Mouse (Mus musculus): ENCODE results near the gene Nedd9.

The Nedd9 gene

DNA sequence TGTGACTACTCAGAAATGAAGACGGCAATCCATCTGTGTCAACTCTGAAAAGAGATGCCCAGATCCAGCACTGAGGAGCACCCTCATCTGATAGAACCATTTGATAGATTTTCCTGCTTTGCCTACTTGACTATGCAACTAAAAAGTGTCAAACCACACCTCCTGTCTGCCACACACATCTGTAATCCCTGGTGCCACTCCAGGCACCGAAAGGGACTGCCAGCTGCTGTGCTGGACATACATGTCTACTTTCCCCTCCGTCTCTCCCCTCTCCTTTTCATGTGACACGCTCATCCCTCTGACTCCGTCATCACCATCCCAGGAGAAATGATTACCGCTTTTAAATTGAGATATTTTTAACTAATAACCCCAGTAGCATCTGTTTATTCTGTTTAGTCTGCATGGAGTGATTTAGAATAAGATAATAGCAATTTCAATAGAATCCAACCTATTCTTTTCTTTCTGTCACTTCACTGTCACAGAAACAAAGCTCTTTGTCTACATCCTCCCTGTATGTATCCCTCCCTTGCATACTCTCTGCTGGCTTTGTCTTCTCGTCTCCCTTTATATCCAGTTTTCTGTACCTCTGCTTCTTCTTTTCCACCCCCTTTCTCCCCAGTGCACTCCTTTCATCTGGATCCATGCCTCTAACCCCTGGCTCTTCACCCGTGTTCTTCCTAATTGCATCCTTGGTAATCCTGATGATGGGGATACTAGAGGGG is 5.0 kb upstream of the Nedd9 start:
- no peak for DNase-seq (ENCODE audit: low spot score in 2 of 2)

DNA sequence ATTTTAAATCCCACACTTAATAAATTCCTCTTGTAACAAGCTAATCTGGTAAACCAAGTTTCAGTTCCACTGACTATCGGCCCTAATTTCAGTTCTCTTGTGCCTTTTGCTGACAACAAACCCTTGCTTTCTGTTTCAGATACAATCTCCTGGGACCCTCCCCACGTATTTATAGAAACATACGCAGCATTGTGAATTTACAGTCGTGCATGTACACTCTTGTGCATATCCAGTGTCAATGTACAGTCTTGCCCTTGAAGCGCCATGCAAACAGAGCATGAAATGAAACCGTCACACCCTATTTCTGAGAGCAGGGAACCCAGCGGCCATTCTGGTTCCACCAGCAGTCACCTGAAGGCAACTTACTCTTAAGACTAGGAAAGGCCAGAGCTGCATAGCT is 4.4 kb upstream of the Nedd9 start:
- DNase-seq (ENCODE audit: low spot score in 2 of 2) = no peak

DNA sequence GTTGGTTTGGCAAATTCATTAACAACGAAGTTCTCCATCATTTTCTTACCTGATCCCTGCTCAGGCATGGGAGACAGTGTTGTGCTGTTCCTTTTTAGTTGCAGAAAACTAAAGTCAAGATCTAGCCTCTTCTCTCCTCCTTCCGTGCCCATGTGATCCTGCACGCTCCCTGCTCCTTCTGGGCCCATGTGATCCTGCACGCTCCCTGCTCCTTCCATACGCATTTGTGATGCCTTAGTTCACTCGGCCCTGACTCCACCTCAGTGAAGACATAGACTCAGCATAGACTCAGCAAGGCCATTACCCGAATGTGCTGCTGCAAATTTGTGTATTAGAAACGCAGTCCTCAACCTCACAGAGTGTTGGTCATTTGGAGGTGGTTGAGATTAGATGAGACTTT is 3.1 kb upstream of the Nedd9 start:
- DNase-seq (ENCODE audit: low spot score in 2 of 2) = no peak

DNA sequence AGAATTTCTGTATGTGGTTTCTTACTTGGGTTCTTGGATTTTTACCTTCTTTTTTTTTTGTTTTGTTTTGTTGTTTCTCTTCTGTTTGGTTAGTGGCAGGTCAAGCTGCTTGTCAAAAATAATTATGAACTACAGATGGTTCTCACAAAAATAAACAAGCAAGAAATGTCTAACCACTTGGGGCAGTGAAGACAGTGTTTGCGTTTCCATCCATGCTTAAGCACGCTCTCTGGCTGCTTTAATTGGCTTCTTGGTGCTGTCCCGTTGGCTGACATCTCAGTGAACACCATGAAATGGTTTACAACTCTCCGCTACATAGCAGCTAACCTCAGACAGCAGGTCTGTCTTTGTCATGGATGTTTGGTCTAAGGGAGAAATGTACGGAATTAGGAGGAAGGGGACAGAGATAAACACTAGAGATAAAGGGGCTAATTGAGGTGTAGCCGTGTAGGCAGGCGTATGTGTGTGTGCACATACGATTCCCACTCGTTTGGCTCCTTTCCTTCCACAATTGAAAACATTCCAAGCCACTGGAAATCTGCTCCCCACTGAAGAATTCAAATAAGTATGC is 2.6 kb upstream of the Nedd9 start:
- DNase-seq (ENCODE audit: low spot score in 2 of 2) = no peak

DNA sequence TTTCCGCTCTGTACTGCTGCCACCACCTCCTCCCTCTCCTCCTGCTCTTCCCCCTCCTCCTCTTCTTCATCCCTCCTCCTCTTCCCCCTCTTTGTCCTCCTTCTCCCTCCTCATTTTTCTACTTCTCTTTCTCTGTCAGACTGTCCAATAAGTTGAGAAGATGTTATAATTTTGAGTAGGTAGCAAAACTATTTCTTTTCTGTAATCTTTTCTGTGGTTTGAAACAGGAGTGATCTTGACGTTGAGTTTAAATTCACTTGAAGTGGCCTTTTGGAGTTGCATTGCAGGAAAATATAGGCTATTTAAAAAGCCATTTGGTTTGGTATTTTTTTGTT is 214 bp upstream of the Nedd9 start:
- no peak for DNase-seq (ENCODE audit: low spot score in 2 of 2)

DNA sequence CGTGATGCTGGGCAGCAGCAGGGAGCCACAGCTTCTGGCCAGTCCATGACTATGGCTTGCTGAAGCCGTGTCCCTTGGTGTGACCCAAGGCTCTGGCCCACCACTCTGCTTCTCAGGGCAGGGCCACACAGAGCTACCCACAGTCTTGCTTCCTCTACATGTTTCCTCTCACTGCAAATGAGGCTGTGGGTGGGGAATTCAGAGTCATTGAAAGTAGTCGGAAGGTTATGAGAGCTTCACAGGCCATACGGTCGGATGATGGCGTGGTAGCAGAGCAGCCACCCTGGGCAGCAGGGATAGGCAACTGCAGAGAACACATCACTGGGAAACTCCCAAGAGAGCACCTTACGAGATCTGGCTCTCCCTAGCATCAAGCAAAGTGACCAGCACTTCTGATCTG is 3.2 kb downstream of the Nedd9 start:
- DNase-seq (ENCODE audit: low spot score in 2 of 2) = no peak

DNA sequence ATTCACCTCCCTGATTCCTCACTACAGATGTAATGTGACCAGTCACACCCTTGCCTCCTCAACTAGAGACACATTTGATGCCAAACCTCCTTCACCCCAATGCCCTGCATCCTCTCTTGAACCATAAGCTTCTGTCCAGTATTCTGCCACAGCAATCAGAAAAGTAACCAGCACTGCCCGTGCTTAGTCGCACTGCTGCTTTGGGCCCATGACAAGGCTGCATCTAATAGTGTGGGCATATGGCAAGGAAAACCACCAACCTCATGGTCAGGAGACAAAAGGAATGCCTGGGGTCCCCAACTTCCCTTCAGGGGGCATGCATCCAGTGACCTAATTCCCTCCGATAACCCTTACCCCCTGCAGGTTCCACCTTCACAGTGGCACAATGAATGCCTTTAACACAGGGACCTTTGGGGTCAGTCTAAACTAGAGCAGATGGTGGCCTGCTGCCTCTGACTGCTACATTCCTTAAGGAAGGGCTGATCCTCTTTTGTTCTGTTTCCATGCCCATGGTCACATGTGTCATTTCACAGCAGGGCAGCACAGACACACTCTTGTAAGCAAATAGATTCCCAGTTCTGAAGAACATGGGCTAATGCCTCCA is 4.7 kb downstream of the Nedd9 start:
- no peak for DNase-seq (ENCODE audit: low spot score in 2 of 2)

DNA sequence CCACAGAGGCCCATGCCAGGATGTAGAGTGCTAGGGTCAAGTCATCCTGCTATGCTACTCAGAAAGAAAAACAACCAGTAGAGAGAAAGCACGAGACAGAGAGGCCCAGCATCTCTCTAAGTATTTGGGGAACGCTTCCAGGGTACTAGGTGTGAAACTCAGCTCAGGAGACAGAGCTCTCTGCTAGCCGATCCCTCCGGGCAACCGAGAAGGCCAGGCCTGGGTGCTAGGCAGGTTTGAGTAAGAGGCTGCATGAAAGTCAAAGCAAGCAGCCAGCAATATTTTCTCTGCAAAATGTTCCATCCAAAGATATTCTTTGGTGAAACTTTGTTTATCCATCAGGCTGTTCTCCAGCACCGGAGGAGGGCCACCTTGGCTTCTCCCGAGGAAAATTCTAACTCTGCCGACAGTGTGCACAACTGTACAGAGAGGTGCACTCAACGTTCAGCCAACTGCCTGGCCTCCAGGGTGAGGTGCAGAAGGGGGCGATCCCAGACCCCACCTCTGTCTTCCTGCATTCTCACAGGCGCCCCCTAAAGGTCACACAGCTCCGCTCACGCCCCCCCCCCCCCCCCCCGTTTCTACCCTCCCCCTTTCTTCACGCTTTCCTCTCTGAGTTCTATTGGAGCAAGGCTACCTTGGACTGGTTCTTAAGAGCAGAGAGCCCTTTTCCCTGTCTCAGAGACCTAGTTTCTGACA is 7.3 kb downstream of the Nedd9 start:
- no peak for DNase-seq (ENCODE audit: low spot score in 2 of 2)

DNA sequence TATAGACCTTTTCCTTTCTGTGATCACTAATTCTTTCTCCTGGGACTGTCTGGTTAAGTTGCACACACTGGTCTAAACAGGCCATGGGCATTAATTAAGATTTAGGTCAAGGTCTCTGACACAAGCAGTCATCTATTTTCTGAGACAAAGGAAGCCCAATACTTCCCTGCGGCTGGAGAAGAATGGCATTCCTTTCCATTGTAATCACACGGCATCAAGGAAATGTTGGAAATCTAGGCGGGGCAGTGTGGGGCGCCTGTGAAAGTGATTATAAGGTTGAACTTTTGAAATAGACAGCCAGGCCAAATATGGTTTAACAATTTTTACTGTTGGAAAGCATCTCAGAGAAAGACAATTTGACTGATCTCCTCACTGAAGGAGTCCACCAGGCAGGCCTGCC is 10.9 kb downstream of the Nedd9 start:
- DNase-seq (ENCODE audit: low spot score in 2 of 2) = no peak

DNA sequence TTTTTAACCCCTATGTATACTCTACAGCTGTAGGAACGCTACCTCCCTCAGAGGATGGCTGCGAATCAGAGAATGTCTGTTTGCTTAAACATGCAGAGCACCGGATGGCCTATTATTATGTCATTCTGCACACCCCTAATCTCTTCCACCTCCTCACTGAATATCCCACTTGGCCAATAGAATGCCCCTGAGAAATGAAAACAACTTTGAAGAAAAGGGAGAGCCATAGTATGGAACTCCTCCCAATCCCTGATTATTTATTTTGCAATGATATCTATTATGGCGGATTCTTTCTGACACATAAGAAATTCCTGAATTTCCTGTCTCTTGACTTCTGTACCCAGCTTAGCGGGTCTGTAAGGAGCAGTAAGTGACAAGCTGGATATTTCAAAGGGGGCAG is 12.8 kb downstream of the Nedd9 start:
- no peak for DNase-seq (ENCODE audit: low spot score in 2 of 2)

DNA sequence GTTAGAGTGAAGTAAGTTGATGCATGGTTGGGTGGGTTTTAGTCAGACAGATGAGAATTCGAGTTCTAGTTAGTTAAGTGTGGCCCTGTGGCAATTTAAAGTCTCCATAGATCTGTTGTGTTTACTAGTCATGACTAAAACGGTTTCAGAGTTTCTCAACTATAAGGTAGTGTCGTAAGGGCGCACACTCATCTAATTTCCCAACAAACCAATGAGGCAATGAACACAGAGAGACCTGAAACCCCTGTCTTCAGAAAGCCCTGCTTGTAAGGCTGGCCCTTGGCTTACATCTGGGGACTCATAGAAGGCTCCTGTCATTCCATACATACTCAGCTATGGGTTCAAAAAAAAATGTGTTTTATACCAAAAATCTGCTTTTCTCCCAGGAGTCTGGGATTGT is 13.7 kb downstream of the Nedd9 start:
- DNase-seq (ENCODE audit: low spot score in 2 of 2) = no peak

DNA sequence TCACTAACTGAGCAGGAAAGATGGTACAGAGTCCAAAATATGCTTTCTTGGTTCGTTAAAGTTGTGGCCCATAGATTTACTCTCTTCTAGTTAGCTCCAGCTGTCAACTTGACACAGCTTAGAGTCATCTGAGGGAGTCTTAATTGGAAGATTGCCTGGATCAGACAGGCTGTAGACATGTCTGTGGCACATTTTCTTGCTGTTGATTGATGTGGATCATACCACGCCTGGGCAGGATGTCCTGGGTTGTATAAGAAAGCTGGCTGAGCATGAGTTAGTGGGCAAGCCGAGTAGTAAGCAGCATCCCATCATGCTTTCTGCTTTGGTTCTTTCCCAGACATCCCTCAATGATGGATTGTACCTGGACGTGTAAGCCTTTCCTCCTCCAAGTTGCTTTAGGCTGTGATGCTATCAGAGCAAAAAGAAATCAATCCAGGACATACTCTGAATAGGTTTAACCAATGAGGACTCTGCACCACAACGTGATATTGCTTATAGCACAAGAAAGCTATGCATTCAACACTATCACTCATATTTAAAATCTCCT is 14.2 kb downstream of the Nedd9 start:
- DNase-seq (ENCODE audit: low spot score in 2 of 2) = no peak

DNA sequence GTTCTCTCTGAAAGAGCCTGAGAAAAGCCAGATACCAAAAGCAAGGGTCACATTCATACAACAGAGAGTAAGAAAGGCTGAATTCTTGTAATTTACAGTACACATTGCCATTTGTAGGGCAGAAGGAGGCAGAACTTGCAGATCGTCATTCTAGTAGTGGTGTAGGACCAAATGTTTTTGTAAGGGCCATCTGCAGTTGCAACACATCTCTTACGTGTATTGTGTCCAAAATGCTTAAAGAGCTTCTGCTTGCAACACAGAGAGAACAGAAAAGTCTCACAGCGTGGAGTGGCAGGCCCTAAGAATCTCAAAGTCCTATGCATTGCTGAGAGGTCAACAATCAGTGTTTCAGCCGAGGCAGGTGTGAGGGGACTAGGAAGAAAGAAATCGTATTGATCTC is 18.9 kb downstream of the Nedd9 start:
- no peak for DNase-seq (ENCODE audit: low spot score in 2 of 2)

DNA sequence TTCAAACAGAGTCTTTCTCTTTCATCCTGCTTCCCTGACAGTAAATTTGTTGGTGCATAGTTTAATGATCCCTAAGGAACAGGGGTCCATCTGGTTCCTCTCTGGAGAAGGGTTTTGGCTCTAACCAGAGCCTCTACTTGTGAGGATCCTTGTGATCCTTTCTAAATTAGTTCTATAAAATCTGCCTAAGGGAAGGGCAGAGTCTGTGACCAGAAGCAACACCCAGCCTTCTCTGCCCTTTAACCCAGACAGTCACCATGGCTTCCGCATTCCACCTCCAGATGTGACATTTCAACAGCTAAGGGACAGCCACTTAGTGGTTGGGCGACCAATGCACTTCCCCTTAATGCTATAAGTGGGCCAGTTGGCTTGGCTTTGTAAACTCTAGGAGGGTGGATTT is 20.1 kb downstream of the Nedd9 start:
- peak in 1 of 2 experiments; percentile 32 for DNase-seq (ENCODE audit: low spot score in 2 of 2)

DNA sequence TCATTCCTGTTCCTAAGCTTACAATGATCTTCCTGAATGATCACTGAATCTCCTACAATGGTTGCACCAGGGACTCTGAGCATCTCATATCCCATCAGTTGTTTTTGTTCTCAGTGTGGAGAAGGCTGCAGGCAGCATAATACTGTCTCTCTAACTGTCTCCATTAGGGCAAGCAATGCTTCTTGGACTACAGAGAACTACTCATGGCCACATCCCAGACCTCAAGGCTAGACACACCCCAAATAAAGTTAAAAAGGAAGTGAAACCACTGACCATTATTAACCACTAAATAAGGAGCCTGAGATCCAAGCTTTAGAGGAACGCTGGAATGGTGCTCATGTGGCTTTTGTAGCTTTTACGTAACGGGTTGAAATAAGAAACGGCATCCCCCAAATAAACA is 20.5 kb downstream of the Nedd9 start:
- no peak for DNase-seq (ENCODE audit: low spot score in 2 of 2)

DNA sequence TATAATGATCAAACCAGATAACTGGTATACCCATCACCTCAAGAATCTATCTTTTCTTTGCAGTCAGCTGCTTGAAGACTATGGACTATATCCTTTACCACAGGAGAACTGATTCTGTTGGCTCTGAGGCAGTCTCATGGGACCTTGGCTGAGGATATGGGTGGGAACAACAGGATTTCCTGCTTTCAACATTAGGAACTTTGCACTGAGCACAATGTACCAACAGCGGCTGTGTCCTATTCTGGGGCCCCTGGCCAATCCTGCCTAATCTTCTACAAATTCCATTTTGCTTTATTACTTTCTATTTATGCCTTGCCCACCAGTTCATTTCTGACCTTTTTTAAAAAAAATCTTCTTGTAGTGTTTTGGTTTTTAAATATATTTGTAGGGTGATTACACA is 21.0 kb downstream of the Nedd9 start:
- no peak for DNase-seq (ENCODE audit: low spot score in 2 of 2)

DNA sequence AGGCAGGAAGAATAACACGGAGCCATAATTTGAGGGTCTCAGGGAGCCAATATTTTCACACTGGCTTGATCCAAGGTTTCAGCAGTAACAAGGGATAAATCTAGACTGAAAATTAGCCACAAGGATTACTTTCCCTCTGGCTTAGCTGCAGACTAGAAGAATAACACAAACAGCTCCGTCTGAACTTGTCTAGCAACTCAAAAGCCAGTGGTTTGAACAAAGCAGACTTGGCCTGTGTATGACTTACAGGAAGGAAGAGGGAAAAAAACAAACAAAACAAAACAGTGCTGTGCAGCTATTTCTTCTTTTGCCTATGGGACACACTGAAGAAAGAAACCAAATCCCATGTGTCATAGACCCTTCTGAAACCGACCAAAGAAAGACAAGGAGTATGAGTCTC is 25.7 kb downstream of the Nedd9 start:
- DNase-seq (ENCODE audit: low spot score in 2 of 2) = no peak

DNA sequence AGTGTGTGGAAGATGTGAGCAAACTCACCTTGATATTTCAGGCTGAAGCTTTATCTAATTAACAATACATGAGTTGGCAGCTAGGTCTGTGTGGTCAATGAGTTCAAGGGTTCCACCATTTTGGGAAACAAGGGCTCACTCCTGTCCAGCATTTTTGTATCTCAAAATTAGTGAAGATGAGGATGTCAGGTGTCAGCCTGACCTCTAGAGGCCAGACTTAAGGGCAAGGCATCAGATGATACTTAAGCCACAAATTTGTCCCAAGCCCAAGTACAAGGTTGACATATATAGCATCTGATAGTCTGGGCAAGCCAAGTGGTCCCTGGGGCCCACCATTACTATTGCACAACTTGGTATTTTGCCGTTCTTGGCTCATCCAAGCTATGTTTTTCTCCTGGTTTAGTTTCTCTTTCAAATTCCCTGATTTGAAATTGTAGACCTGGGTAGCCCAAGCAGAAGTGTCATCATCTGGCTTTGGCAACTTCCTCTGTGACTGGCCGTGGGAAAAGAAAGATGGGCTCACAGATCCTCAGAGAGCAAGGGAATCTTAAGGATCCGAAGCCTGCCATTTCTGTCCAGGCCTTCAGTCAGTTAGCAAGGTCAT is 27.4 kb downstream of the Nedd9 start:
- no peak for DNase-seq (ENCODE audit: low spot score in 2 of 2)

DNA sequence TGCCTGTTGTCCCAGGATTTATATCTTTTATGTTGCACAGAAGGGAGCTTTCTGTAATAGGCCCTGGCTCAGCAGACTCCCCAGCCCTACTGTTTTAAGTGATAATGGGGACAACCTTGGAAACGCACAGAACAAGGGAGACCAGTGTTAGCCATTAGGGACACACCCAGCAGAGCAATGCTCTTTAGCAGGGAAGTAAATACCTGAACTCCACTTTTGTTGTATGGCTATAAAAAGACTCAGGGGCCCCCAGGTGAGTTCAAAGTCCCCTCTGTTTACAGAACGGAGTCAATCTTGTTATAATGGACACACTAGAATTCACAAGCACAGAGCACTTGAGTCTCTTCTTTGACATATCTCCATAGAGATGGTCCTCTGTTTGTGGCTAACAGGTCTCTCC is 28.5 kb downstream of the Nedd9 start:
- no peak for DNase-seq (ENCODE audit: low spot score in 2 of 2)

DNA sequence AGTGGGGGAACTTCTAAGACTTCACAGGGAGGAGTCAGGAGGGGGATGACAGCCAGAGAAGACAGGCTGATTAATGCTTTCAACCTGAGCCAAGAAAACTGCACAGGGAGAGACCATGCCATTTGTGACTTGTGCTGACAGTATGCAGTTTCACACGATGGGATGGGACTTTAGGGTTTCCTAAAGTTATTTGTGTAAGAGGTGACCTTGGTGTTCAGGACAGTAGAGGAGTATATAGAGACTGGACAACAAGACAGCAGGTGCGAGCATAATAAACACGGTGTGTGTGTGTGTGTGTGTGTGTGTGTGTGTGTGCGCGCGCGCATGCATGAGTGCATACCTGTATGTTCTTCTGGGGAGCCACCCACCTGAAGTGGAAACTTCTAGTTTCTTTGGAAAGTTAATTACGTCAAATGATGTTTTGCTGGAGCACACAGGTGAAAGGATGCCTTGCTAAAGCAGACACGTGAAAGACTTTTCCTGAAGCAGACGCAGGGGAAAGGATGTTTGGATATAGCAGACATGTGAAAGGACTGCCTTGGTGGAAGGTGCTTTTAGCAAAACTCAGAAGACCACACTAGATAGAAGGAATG is 29.3 kb downstream of the Nedd9 start:
- no peak for DNase-seq (ENCODE audit: low spot score in 2 of 2)

DNA sequence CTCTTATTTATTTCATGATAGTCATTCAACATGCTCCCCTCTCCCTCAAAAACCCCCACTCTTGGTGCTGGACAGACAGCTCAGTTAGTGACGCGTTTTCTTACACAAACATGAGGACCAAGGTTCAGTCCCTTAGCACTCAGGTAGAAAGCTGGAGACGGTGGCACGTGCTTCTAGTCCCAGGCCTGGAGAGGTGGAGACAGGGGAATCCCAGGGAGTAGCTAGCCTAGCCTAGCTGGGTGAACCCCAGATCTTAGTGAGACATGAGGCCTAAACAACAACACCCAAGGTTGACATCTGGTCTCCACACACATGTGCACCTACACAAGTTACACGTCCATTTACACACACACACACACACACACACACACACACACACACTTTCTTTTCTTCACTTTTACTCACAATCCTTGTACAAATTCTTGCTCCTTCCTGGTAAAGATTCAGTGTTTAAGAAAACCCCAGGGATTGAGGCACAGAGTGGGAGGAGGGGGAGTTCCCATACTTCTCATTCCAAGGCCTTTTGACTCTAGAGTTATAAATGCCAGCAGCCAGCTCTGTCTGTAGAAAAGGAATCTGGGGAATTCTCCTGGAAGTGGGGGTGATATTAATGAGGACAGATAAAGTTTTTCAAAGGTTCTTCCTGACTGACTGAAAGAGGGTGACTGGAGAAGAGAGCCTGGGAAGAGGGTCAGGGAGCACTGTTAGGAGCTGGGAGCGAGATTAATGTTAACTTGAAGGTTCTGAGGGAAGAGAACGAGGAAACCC is 29.9 kb downstream of the Nedd9 start:
- DNase-seq (ENCODE audit: low spot score in 2 of 2) = no peak

Measured in spleen, postnatal 14 days (tissue).